ENCODE assay signal across 7 mouse cellular contexts in genomic region chr7:126791851-126792720, GRCm38 (mm10). TPM values are rescaled to one million over a fixed set of nuclear protein-coding genes. Genes with fewer than 3 reads are reported as not detected.
A peak's percentile ranks its signal among the peaks of the same experiment; 100 is the strongest.
DNase-seq lines count a peak whose midpoint lies in the region; ATAC-seq lines count a peak whose summit lies in the region.

Gene Ppp4c, minus strand, starts transcription at chr7:126792496.

- DNase-seq in adrenal gland, postnatal 10 days, result peak; percentile 98
- peak; percentile 99 for DNase-seq in embryonic facial prominence, embryonic 10.5 days (ENCODE audit: low spot score)
- DNase-seq in kidney, adult 11 months, result peak; percentile 95
- DNase-seq in limb, embryonic 10.5 days (ENCODE audit: low spot score), result peak; percentile 100
- peak; percentile 92 for DNase-seq in spleen, adult 12 weeks (ENCODE audit: low spot score)

- H3K4me1 ChIP-seq in embryonic facial prominence, embryonic 10.5 days, result peaks cover 40% of the 10 kb centered on the region
- H3K4me1 ChIP-seq in limb, embryonic 10.5 days, result peaks cover 38% of the 10 kb centered on the region
- H3K4me1 ChIP-seq in midbrain, embryonic 13.5 days (replicated peaks), result peaks cover 38% of the 10 kb centered on the region

- no peaks in the 10 kb centered on the region for H3K9me3 ChIP-seq in embryonic facial prominence, embryonic 10.5 days
- no peaks in the 10 kb centered on the region for H3K9me3 ChIP-seq in limb, embryonic 10.5 days (replicated peaks)
- H3K9me3 ChIP-seq in midbrain, embryonic 13.5 days, result no peaks in the 10 kb centered on the region

- H3K4me3 ChIP-seq in embryonic facial prominence, embryonic 10.5 days, result peak within 1 kb of the TSS; percentile 96
- peak within 1 kb of the TSS; percentile 89 for H3K4me3 ChIP-seq in limb, embryonic 10.5 days
- H3K4me3 ChIP-seq in midbrain, embryonic 13.5 days (replicated peaks), result peak within 1 kb of the TSS; percentile 76

- H3K27me3 ChIP-seq in embryonic facial prominence, embryonic 10.5 days (replicated peaks; ENCODE audit: low read depth, poor library complexity, severe bottlenecking), result no peaks in the 10 kb centered on the region
- no peaks in the 10 kb centered on the region for H3K27me3 ChIP-seq in limb, embryonic 10.5 days (ENCODE audit: low read depth, poor library complexity, severe bottlenecking)
- no peaks in the 10 kb centered on the region for H3K27me3 ChIP-seq in midbrain, embryonic 13.5 days

- 1% methylated on average over 83 of the region's 83 CpGs for WGBS in embryonic facial prominence, embryonic 10.5 days
- WGBS in limb, embryonic 10.5 days, result under 1% methylated on average over 82 of the region's 83 CpGs
- WGBS in midbrain, embryonic 13.5 days, result under 1% methylated on average over 78 of the region's 83 CpGs

- peaks cover 69% of the 10 kb centered on the region for H3K36me3 ChIP-seq in embryonic facial prominence, embryonic 10.5 days (replicated peaks)
- H3K36me3 ChIP-seq in limb, embryonic 10.5 days, result peaks cover 76% of the 10 kb centered on the region
- peaks cover 62% of the 10 kb centered on the region for H3K36me3 ChIP-seq in midbrain, embryonic 13.5 days

- H3K27ac ChIP-seq in embryonic facial prominence, embryonic 10.5 days (replicated peaks), result peak within 1 kb of the TSS; percentile 98
- peak within 1 kb of the TSS; percentile 97 for H3K27ac ChIP-seq in limb, embryonic 10.5 days
- peak within 1 kb of the TSS; percentile 94 for H3K27ac ChIP-seq in midbrain, embryonic 13.5 days

- peak within 1 kb of the TSS; percentile 86 for H3K9ac ChIP-seq in midbrain, embryonic 13.5 days (replicated peaks)

- peak; percentile 93 for ATAC-seq in granulocyte monocyte progenitor cell, adult 5-6 weeks (replicated peaks; ENCODE audit: poor library complexity, severe bottlenecking)
- peak; percentile 96 for ATAC-seq in midbrain, embryonic 13.5 days

- peak within 1 kb of the TSS; percentile 90 for H3K4me2 ChIP-seq in midbrain, embryonic 13.5 days (replicated peaks)

RNA-seq across cellular contexts. Expression of gene Ppp4c, which starts in this region (rescaled TPM):
- 100 to 1,000 TPM; 103 to 107 TPM for total RNA-seq in adrenal gland, postnatal 10 days (2021)
- polyA plus RNA-seq in embryonic facial prominence, embryonic 10.5 days (2016; fragmentation: Nextera tagmentation; extraction: Ambion mirVana), result 390 and 408 TPM in 2 replicates
- total RNA-seq in granulocyte monocyte progenitor cell, adult 5-6 weeks (2014; fragmentation: Nextera tagmentation), result 160 and 219 TPM in 2 replicates
- 131 and 137 TPM in 2 replicates for total RNA-seq in granulocyte monocyte progenitor cell, adult 5-6 weeks (2017)
- polyA plus RNA-seq in limb, embryonic 10.5 days (2016; fragmentation: Nextera tagmentation; extraction: Ambion mirVana), result 450 and 462 TPM in 2 replicates
- 224 and 241 TPM in 2 replicates for polyA plus RNA-seq in midbrain, embryonic 13.5 days (2015; fragmentation: Nextera tagmentation; extraction: Ambion mirVana)

Comparison
In these comparisons a context has a peak if more than half of its experiments do, and no peak if none do; other contexts are left out.
1. Peak in every context shown above with its lines: DNase-seq, ATAC-seq, H3K4me3 ChIP-seq and H3K27ac ChIP-seq.